Mouse (Mus musculus): ENCODE data around the gene Plpp2.

DNA sequence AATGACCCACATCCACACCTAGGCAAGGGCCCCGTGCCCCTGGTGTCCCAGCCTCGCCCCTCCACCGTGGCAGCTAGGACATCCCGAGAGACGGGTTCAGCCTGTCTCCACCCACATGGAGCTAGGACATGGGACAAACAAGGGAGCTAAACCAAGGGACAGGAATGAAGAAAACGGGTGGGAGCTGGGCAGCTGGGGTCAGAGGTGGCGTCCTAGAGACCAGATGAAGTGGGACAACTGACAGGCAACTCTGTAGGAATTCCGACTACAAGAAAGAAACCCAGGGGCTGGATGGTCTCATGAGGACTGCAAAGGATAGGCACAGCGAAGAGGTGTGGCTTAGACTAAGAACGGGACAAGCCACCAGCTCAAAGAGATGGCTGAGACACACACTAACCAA lies 20.1 kb upstream of the Plpp2 start:
- no peak for TF ChIP-seq CTCF (IDR thresholded peaks at IDR 0.05; ENCODE audit: control insufficient read depth, insufficient read depth, low read length)
- TF ChIP-seq POLR2A (IDR thresholded peaks at IDR 0.05; ENCODE audit: borderline replicate concordance, control insufficient read depth, low read depth, low read length), result no peak

Measured in bone marrow, adult 2 months (tissue).